Mouse (Mus musculus) thymus, postnatal 0 days (tissue): ENCODE measurements around the gene Taf7l. TPM values are rescaled to one million over a fixed set of nuclear protein-coding genes. Genes with fewer than 3 reads are reported as not detected.

Experiments used
- DNase-seq: peaks from one replicate; pipeline ENCODE4 v3.0.0-alpha.2; 2015; ENCODE audit warnings: low spot score
- polyA plus RNA-seq: library from polyadenylated mRNA; unstranded; fragments of >200 nt; fragmentation: Nextera tagmentation; extraction: Ambion mirVana; gene quantifications from 2 replicates; pipeline ENCODE4 v1.2.1, GENCODE M21; 2015

Gene Taf7l
- polyA plus RNA-seq, result not detected in 2 replicates

GRCm38 (mm10) chrX:134476290-134476689 is at the start of gene Taf7l:
Gene Taf7l, minus strand, starts transcription at chrX:134476490.
- DNase-seq, result no peak

DNA sequence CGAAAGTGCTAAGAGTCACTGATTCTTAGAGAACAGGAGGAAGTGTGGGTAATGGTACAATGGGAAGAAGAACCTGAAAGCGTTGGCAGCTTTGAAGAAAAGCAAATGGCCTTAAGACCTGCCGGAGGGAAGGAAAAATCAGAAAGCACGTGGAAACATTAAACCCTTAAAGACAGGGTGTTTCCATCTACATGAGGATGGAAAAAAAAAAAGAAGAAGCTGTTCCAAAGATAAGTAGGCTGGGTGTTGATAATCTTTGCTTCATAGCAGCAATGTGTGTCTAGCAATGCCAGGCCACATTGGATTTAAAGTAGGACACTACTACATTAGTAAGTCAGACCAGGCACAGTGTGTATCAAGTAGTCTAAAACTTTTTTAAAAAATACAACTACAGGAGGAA is 49.0 kb upstream of the Taf7l start:
- no peak for DNase-seq

DNA sequence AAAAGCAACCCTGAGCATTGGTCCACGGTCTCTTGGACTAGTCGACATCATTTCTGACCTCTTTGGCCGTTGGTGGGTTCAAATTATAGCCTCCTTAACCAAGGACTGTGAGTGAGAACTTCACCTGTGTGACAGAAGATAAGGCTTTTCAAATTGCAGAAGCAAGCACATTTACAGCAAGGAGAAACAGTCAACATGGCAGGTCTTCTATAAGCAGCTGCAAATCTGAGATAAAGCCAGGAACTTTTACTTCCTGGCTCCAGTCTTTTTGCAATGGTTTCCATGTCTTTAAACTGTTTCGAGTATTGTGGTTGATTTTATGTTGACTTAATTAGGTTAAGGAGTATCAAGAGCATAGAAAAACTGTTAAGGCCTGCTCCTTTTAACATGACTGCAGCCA is 47.5 kb upstream of the Taf7l start:
- no peak for DNase-seq

GRCm38 (mm10) chrX:134509473-134509872 is 33.2 kb upstream of the Taf7l start:
- DNase-seq, result peak; percentile 4

GRCm38 (mm10) chrX:134507977-134508376 is 31.7 kb upstream of the Taf7l start:
- DNase-seq, result no peak

DNA sequence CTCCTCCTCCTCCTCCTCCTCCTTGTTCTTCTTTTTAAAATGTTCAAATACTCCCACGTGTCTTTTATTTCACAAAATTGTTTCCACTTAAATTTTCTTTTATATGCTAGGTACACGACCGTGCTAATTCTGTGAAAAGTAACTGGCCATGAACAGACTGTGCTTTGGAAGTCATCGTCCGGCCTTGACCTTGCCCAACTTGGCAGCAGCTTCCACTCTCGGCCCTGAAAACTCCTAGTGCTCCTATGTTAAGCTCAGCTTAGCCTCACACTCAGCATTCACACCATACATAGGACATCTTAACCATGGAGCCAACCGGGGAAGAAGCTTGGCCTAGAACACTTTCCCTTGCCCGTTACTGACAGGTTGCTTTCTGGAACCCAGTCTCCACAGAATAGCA is 24.4 kb upstream of the Taf7l start:
- DNase-seq, result no peak

DNA sequence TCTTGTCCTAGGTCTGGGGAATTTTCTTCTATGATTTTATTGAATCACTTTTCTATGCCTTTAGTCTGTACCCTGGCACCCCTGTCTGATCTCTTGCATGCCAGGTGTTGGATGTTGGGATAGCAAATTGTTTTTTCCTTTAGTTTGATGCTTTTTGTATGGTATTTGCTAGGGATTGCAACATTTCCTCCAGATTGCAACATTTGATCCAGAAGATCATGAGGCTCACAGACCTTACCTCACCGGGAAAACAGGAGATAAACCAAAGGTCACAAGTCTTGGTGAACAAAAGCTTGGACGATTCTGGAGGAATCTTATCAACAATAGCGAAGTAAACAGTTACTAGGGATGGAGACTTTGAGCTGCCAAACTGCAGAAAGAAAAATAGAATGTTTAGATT is 5.4 kb upstream of the Taf7l start:
- DNase-seq, result no peak

DNA sequence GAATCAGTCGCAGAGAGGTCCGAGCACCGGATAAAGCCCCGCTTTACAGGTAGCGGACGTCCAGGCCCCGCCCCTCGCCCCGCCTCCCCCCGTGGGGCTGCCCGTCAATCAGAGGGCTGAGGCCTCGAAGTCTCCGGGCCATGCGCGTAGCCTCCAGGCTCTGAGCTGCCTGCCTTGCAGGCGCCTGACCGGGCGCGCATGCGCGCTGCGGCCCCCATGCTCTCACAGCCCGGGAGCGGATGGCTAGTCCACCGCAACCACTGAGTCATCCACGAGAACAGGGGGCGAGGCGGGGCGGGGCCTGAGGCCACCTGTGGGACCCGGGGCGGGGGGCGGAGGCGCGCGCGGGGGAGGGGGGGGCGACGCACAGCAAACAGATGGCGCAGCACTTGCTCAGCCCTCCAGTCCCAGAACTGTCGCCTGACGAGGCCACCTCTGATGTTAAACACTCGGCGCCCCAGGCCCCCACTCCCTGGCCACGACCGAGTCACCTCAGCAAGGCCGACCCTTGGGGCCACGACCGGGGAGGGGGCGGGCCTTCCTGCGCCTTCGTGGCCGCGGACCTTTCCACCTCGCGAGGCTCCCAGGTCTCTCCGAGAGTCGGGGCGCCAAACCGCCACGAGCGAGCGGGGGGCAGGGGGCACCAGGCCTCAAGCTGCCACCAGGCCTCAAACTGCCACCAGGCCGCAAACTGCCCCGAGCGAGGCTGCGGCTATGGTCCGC is 1.1 kb downstream of the Taf7l start:
- no peak for DNase-seq

GRCm38 (mm10) chrX:134427307-134427706 is 49.0 kb downstream of the Taf7l start:
- DNase-seq, result no peak

DNA sequence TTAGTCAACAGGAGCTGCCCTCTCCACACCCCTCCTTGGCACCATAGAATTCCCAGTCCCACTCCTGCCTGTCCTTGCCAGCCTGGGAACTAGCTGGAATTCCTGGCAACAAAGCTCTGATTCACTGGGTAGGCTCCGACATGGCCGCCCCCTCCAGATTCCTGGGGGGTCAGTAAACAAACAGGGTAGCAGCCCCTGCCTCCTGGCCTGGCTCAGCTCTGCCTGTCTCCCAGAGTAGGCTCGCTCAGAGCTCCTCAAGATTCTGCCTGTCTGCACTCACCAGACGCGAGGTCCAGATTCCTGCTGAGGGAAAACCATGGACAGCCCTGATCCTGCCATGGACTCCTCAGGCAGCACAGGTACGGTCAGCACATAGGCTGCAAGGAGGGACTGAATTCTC is 49.5 kb downstream of the Taf7l start:
- DNase-seq, result no peak

DNA sequence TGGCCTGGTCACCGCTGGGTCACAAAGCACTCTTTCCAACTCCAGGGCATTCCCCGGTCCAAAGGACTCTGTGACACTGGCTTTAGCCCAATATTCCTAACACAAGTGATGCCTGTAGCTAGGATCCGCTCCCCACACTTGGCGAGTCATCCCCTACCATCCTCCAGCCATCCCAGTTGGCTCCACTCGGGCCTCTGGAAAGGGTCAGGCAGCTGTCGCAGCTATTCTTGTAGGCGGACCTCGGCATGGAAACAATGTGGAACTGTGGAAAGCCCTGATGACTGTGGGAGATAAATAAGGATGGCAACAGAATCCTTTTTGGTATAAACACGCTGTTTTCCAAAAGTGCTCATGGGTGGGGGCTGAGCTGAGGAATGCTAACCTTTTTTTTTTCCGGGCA is 50.5 kb downstream of the Taf7l start:
- no peak for DNase-seq

DNA sequence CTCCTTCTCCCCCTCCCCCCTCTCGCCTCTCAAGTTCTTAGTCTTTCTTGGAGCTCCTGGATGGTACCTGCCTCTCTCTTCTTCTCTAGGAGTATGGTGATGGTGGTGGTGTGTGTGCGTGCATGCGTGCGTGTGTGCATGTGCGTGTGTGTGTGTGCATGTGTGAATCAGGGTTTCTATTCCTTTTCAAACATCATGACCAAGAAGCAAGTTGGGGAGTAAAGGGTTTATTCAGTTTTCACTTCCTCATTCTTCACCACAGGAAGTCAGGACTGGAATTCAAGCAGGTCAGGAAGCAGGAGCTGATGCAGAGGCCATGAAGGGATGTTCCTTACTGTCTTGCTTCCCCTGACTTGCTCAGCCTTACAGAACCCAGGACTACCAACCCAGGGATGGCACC is 52.0 kb downstream of the Taf7l start:
- DNase-seq, result no peak

GRCm38 (mm10) chrX:134420097-134420496 is 56.2 kb downstream of the Taf7l start:
- DNase-seq, result no peak

DNA sequence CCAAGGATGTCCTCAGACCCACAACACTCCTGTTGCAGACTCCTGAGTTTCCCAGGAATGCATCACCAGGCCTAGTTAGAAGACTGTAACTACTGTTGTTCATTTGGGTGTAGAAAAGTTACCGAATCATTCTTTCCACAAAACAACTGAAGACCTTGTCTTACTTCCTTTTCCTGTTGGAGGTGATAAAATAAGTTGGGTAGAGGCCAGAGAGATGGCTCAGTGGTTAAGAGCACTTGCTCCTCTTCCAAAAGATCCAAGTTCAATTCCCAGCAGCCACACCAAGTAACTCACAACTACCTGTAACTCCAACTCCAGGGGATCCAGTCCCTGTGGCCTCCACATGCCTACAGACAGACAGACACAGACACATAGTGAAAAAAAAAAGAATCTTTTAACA is 64.2 kb downstream of the Taf7l start:
- DNase-seq, result no peak

Other genes starting within 250 kb of the Taf7l start
- gene Trmt2b, start 199.5 kb downstream of the Taf7l start, polyA plus RNA-seq, result 17.6 and 18.1 TPM in 2 replicates
- 2.3 and 2.4 TPM in 2 replicates for gene Tmem35a, start 181.3 kb downstream of the Taf7l start, polyA plus RNA-seq
- 23.7 and 25.8 TPM in 2 replicates for gene Cenpi, start 168.4 kb downstream of the Taf7l start, polyA plus RNA-seq
- gene Drp2, start 71.9 kb downstream of the Taf7l start, polyA plus RNA-seq, result 0.27 and 0.29 TPM in 2 replicates
- gene Timm8a1, start 65.4 kb upstream of the Taf7l start, polyA plus RNA-seq, result 90.1 and 104 TPM in 2 replicates
- 3.5 and 4.1 TPM in 2 replicates for gene Btk, start 107.1 kb upstream of the Taf7l start, polyA plus RNA-seq
- gene Rpl36a, start 109.2 kb upstream of the Taf7l start, polyA plus RNA-seq, result 605 and 639 TPM in 2 replicates
- 4.9 and 7.1 TPM in 2 replicates for gene Gla, start 124.6 kb upstream of the Taf7l start, polyA plus RNA-seq
- gene Hnrnph2, start 124.7 kb upstream of the Taf7l start, polyA plus RNA-seq, result 123 and 128 TPM in 2 replicates
- gene Armcx4, start 210.0 kb upstream of the Taf7l start, polyA plus RNA-seq, result 0.94 and 1.3 TPM in 2 replicates
- 12.7 and 14.2 TPM in 2 replicates for gene Armcx1, start 241.5 kb upstream of the Taf7l start, polyA plus RNA-seq